Mouse (Mus musculus) adrenal gland, adult 2 months (tissue): ENCODE results near the gene E130308A19Rik. TPM values are rescaled to one million over a fixed set of nuclear protein-coding genes. Genes with fewer than 3 reads are reported as not detected.

Experiments used
- DNase-seq: peaks from one replicate; pipeline ENCODE4 v3.0.0; 2021
- long read RNA-seq: library from polyadenylated mRNA; stranded (forward); transcript quantifications from one replicate; pipeline ENCODE4 v2.0.0, GENCODE M21; 2021
- polyA plus RNA-seq: library from polyadenylated mRNA; depleted of rRNA; stranded (reverse); fragments of >200 nt; gene quantifications from 2 replicates; pipeline ENCODE4 v1.2.3, GENCODE M21; 2012; rRNA removed
- total RNA-seq, 2 experiments: library from RNA; stranded (reverse); gene quantifications; 2 replicates each; pipeline ENCODE4 v1.2.3; 2021

The E130308A19Rik gene
- total RNA-seq: 10 to 100 TPM; 13.9 to 14.8 TPM
- polyA plus RNA-seq: 7.7 and 7.8 TPM in 2 replicates
- long read RNA-seq, full-length matches to known transcripts: 1 of 4 reads
- long read RNA-seq, partial matches to known transcripts: 1 of 4 reads
- long read RNA-seq, other reads (novel, unspliced or antisense): 2 of 4 reads

GRCm38 (mm10) chr4:59625998-59626910, at the start of gene E130308A19Rik:
Gene E130308A19Rik, plus strand, starts transcription at chr4:59626211.
- DNase-seq: peak; percentile 91

DNA sequence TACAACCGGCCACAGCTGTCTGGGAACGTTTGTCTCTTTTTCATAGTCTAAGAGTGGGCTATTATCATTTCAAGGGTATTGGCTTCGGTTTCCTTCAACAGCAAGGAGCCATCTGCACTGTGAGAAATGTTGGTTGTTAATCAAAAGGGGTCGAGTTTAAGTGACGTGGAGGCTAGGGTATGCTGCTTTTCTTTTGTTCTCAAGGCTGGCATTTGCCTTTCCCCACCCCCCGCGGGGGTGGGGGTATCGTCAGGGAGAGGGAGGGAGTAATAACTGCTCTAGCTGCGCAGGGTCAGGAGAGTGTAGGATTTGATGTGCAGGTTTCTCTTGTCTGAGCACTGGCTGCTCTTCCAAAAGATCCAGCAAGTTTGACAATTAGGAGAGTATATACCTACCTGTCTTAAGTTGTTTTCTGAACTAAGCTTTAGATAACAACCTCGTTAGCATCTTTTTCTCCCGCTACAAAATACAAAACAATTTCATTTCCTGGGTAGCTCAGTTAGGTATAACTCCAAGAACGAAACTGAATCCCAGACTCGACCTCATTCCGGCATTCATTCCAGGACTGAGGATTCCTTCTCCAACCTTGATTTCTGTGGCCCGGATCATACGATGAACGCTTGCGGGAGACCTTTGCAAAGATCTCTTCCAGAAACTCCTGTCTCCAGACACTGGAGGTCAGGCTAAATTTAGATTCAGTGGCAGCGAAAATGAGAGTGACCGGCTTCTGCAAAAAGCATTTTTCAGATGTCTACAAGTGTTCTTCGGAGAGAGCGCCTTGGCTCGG, 45.3 kb upstream of the E130308A19Rik start:
- peak; percentile 54 for DNase-seq

- DNase-seq: peak; percentile 99
Measured at GRCm38 (mm10) chr4:59581314-59582185, 44.5 kb upstream of the E130308A19Rik start, which contains the start of gene Hsdl2. Gene Hsdl2, plus strand, starts transcription at chr4:59581563.

GRCm38 (mm10) chr4:59582186-59582585, 43.8 kb upstream of the E130308A19Rik start:
- no peak for DNase-seq

DNA sequence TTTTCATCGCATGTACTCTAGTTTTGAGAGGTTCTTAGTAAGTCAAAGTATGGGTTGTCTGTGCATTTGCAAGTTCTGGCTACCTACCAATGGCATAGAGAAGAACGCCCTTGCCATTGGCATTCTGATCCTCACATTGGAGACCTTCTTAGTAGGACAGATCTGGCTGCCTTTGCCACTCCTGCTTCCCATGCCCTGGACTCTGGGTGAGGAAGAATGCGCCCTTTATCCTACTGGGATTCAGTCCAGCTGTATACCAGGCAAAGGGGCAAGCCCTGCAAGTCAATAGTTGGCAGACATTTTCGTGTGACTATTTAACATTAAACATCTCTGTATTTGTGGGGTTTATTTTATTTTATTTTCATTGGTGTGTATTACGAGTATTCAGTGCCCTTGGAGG, 40.9 kb upstream of the E130308A19Rik start:
- peak; percentile 51 for DNase-seq

DNA sequence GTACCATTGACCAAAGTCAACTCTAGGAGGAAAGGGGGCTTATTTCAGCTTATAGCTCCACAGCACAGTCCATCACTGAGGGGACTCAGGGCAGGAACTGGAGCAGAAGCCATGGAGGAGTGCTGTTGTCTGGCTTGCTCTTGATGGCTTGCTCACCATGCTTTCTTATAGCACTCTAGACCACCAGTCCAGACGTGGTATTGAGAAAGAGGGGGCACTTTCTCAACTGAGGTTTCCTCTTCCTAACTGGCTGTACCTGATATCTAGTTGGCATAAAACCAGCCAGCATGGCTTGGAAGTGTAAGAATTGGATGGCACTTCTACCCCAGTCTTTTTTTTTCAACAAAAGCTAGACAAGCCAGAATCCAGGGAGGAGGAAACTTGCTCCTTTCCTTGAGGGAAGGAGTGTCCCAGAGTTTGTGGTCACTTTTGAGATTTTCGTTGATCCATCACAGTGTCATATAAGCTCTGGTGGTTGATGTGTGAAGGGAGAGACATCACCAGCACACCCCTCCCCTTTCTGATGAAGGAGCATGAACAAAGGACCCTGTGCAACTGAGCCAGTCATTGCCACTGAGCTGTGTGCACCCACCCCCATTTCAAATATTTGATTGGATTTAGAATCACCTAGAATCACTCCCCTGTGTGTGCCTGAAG, 38.7 kb upstream of the E130308A19Rik start:
- DNase-seq: no peak

DNA sequence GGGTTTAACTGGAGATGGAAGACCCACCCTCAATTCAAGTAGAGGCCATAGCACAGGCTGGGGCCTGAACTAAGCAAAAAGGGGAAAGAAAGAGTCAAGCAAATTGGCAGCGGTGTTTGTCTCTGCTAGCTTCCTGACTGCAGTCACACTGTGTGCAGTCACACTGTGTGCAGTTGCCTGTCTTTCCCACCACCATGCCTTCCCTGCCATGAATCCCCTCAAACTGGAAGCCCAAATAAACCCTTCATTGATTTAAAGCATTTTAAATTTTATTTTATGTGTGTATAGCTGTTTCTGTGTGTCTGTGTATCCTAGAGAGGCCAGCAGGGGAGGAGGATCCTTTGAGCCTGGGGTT, 38.2 kb upstream of the E130308A19Rik start:
- no peak for DNase-seq

DNA sequence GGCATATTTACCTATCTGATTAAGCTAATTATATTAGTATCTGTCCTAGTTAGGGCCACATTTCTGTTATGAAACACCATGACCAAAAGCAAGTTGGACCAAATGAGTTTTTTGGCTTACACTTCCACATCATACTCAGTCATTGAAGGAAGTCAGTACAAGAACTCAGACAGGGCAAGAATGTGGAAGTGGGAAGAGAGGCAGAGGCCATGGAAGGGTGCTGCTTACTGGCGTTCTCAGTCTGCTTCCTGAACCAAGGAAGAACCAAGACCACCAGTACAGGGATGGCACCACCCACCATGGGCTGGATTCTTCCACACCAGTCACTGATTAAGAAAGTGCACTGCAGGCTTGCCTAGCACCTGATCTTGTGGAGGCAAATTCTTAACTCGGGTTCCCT, 31.4 kb upstream of the E130308A19Rik start:
- no peak for DNase-seq

DNA sequence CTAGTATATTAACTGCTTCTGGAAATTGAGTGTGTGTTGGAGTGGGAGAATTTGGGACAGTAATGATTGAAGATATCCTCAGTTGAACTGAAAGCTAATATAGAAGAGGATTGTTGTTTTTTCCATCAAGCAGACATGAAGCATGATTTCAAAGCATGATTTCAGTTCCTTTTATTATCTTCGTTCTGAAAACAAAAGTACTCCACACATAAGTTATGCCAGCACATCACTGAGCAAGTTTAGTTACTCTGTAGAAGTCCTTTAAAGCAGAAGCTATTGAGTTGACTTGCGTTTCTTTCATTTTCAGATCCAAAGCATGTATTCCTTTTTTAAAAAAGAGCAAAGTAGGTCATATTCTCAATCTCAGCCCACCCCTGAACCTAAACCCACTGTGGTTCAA, 29.5 kb upstream of the E130308A19Rik start:
- DNase-seq: no peak

DNA sequence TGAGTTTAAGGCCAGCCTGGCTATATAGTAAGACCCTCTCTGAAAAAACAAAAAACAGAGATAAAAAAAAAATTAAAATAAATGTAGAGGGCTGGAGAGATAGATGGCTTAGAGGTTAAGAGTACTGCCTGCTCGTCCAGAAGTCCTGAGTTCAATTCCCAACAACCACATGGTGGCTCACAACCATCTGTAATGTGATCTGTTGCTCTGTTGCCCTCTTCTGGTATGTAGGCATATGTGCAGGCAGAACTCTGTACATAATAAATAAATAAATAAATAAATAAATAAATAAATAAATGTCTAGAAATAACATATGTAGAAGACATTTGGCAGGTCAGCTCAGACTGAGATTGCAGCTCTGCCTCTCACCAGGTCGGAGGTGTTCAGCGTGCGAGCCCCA, 23.3 kb upstream of the E130308A19Rik start:
- no peak for DNase-seq

DNA sequence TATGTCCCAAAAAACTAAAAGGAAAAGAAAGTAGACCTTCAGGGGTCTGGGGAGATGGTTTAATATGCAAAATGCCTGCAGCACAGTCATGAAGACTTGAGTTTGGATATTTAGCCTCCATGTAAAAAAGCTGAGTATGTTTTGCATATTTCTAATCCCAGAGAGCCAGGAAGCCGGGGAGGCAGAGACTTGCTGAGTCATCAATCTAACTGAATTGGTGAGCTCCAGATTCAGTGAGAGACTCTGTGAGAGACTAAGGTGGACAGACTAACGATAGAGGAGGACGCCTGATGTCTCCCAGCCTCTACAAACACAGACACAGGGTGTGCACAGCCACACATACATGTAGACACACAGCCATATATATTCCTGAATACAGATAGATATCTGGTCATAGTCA, 21.1 kb upstream of the E130308A19Rik start:
- DNase-seq: no peak

DNA sequence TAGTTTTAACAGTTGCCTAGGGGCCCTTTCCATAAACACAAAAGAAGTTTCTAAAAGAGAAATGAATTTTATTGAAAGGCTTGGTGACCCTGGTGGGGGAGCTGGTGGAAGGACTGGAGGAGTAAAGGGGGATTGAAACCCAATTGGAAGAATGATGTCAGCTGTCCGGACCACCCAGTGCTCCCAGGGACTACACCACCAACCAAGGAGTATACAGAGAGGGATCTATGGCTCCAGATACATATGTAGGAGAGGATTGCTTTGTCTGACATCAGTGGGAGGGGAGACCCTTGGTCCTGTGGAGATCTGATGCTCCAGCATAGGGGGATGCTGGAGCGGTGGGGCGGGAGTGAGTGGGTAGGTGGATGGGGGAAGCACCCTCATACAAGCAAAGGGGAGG, 20.5 kb upstream of the E130308A19Rik start:
- no peak for DNase-seq

DNA sequence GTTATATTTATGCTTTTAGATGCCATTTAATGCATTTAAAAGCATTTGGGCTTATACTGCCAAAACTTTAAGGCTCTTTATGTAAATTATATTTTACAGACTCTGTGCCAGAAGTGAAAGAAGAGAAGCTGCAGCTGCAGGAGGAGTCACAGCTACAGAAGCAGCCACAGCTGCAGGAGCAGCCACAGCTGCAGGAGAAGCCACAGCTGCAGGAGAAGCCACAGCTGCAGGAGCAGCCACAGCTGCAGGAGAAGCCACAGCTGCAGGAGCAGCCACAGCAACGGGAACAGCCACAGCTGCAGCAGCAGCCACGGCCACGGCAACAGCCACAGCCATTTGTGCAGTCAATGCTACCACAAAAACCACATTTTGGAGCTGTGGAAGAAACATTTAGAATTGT, 15.6 kb upstream of the E130308A19Rik start:
- DNase-seq: no peak

- DNase-seq: peak; percentile 33
Measured at GRCm38 (mm10) chr4:59614986-59615385, 11.0 kb upstream of the E130308A19Rik start.

DNA sequence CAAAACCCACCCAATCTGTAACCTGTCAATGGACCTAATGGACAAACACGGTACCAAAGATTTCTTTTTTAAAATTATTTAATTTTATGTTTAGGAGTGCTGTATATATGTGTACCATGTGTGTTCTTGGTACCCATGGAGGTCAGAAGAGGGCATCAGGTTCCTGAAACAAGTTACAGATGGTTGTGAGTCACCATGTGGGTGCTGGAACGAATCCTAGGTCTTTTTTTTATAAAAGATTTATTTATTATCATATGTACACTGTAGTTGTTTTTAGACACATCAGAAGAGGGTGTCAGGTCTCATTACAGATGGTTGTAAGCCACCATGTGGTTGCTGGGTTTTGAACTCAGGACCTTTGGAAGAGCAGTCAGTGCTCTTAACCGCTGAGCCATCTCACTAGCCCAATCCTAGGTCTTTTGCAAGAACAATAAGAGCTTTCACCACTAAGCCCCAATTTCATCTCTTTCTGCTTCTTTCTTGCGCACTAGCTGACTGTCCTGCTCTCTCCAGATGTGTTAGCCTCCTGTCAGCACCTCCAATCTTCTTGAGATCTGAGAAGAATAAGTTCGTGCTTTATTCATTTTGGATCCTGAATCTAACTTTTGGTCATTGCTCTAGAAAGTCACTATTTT, 6.3 kb upstream of the E130308A19Rik start:
- DNase-seq: no peak

DNA sequence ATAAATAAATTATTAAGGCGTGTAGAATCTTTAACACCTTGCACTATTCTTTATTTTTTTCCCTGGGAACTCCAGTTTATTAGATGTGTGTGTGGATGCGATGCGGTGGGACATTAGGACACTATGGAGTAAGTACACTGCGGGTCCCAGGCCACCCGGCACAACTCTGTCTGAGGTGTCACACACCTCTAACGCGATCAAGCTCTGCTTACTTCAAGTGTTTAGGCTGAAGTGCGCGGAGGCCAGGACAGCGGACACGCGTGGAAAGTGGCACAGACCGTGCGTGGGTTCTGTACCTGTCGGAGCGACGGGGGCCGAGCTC, 374 bp upstream of the E130308A19Rik start:
- DNase-seq: no peak

GRCm38 (mm10) chr4:59628255-59628654, 2.2 kb downstream of the E130308A19Rik start:
- no peak for DNase-seq

DNA sequence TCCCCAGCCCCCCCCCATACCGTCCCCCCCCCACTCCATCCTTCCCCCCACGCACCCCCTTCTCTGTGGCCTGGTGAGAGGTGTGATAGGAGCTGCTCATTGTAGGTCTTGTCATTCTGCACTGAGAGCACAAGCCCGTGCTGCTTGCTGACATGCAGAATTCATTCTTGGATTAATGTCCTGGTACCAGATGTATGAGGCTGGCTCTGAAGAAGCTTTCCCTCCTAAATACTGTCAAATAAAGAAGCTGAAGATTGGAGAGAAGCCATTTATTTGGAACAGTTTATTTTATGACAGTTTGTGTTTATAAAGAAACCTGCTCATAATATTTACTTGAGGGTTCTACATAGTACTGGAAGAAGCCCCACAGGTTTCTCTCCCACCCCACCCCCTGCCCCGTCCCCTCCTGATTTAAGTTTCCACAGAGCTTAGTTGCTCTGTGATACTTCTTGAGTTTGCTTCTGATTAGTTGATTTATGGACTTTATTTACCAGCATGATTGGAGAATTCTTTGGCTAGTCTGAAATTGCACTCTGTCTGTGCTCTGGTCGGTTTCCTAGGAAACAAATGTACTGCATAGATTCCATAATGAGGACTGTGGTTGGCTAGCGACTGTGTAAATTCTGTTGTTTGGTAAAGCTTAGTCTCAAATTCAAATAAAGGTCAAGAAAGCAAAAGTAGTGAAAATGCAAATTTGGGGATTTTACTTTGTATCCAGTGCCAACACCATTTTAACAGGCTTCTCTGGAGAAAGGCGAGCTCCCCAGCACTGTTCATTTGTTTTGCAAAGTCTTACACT, 3.3 kb downstream of the E130308A19Rik start:
- no peak for DNase-seq

DNA sequence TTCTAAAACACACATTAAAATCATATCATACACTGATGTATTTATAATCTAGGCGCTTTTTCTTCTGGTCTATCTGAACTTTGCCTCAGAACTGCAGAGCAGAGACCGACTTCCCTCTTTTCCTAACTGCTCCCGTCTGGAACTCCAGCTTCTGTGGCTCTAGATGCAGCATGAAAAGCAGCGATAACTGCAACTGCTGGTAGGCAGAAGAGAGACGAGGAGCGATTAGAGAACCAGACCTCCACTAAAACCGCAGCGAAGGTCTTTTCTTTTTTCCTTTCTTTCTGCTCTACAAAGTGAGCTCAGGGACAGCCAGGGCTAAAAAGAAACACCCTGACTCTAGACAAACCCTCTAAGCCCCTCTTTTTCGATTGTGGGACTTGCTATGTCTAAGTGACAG, 4.1 kb downstream of the E130308A19Rik start:
- no peak for DNase-seq

- DNase-seq: no peak
Measured at GRCm38 (mm10) chr4:59634532-59634931, 8.5 kb downstream of the E130308A19Rik start.
